Mouse (Mus musculus) erythroblast, adult 5-6 weeks (primary cell): ENCODE data around the gene Ankrd13c. TPM values are rescaled to one million over a fixed set of nuclear protein-coding genes. Genes with fewer than 3 reads are reported as not detected.

Experiments
- total RNA-seq, 2 experiments: library from RNA; stranded (forward) in 1 of 2; stranded (reverse) in 1 of 2; fragments of 150-400 nt in 1 of 2; fragments of 200-764, 138-1000 nt in 1 of 2; gene quantifications; 2 replicates each; pipeline versions ENCODE4 v1.2.3 to v1.2.4; 2015 to 2017; ENCODE audit warnings: low replicate concordance in 2 of 2

Ankrd13c gene
- total RNA-seq, 2 experiments from 2014 or later = 65.3 TPM

Other genes with a start within 250 kb of the Ankrd13c start
- gene Cth, start 22.2 kb upstream of the Ankrd13c start, total RNA-seq (2015; ENCODE audit: low replicate concordance) = not detected in 2 replicates
- 2.7 TPM in 1 of 2 replicates, not detected in the other for gene Cth, start 22.2 kb upstream of the Ankrd13c start, total RNA-seq (2017; ENCODE audit: low replicate concordance)
- gene Srsf11, start 89.4 kb downstream of the Ankrd13c start, total RNA-seq (2015; ENCODE audit: low replicate concordance) = 129 and 141 TPM in 2 replicates
- gene Srsf11, start 89.4 kb downstream of the Ankrd13c start, total RNA-seq (2017; ENCODE audit: low replicate concordance) = 118 and 152 TPM in 2 replicates
- 6.3 and 6.9 TPM in 2 replicates for gene Lrrc40, start 89.4 kb downstream of the Ankrd13c start, total RNA-seq (2015; ENCODE audit: low replicate concordance)
- 13.2 and 18.4 TPM in 2 replicates for gene Lrrc40, start 89.4 kb downstream of the Ankrd13c start, total RNA-seq (2017; ENCODE audit: low replicate concordance)